Mouse (Mus musculus) cerebellum, postnatal 10 days (tissue): ENCODE results near the gene Mvb12b.

Source experiments
- DNase-seq, 2 experiments: peaks; one replicate each; pipeline ENCODE4 v3.0.0; 2021; ENCODE audit warnings: mixed read lengths in 2 of 2

The Mvb12b gene

GRCm38 (mm10) chr2:33811349-33811890, 76.3 kb downstream of the Mvb12b start:
- no peak for DNase-seq

DNA sequence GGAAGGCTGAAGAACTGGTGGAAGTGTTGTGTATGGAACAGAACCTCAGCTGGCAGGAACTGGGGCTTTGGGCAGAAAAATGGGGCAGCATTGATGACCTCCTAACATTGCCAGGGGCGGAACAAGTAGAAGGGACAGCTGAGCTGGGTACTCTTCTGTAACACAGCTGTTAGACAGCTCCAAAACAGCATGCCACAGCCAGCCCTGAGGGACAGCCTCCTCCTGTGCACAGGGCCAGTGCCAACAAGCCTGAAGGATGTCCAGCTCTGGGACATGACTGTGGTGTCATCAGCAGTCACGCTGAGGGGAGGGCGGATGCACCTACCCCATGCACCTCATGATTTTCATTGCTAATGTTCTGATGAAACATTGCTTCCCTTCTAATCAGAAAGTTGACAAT, 78.7 kb downstream of the Mvb12b start:
- no peak for DNase-seq

DNA sequence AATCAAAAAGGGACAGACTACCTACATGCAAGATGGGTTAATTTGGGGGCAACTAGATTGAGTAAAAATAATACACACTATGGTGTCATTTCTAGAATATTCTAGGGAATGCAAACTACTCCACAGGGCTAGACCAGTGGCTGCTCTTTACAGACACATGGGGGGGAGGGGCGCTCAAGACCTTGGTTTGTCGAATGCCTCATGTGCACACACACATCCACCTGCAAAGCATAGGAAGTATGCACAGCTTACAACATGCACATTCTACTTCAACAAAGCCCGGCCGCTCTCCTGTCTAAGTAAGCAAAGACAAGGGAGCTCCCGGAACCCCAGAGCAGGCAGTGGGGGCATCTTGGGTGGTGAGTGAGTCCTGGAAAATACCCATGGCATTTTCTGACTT, 79.7 kb downstream of the Mvb12b start:
- no peak for DNase-seq

DNA sequence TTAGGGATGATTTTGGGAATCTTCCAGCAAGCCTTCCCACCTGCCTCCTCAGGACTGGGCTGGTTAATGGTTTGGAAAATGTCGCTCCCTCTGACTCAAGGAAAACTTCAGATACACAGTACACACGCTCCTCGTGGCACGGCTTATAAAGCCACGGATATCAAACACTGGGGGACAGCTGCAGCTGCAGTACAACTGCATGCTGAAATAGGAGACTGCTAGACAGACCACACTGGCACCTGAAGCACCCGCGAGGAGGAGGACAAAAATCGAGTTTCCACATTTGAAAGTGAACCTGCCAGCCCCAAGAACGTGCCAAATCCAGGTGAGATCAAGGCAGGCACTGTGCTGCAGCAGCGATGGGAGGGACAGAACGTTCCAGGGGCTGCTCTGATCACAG, 82.1 kb downstream of the Mvb12b start:
- DNase-seq, result no peak

- no peak for DNase-seq
Observed at GRCm38 (mm10) chr2:33803717-33804214, 84.0 kb downstream of the Mvb12b start.

DNA sequence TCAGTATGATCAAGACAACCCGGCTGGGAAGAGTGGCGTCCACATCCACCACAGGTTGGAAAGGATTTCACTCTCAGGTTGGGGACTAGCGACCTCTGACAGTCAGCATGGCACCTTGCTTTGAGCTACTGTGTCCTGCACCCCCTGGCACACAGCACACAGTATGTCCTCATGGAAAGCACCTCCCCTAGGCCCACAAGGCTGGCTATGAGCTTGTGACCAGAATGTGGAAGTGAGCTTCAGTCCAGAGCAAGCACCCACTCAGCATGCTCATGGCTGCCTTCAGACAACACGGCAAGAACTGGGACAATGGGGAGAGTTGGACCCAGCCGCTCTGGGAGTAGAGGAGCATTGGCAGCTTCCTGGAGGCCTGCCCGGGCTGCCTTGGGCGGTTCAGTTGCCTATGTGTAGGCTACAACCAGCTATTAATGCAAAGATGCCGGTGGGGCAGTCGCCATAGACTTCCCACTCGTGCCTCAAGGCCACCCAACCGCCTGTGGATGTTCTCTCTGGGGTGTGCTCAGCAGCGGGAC, 84.6 kb downstream of the Mvb12b start:
- no peak for DNase-seq

DNA sequence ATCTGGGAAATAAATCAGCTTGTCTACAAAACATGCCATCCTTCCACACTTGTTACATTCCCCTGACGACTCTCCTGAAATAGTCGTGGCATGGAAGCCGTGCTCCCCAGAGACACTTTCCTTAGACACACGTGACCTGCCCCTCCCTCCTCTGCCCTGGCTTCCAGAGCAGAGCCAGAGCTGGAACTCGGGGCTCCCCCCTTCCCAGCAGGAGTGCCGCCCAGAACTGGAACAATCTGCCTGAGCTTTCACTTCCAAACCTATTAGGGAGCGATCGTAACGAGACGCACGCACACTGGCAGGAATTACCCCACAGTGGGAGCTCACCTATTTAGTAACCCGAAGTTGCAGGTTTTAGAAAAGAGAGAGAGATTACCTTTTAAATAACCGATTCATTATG, 86.0 kb downstream of the Mvb12b start:
- DNase-seq, result no peak

DNA sequence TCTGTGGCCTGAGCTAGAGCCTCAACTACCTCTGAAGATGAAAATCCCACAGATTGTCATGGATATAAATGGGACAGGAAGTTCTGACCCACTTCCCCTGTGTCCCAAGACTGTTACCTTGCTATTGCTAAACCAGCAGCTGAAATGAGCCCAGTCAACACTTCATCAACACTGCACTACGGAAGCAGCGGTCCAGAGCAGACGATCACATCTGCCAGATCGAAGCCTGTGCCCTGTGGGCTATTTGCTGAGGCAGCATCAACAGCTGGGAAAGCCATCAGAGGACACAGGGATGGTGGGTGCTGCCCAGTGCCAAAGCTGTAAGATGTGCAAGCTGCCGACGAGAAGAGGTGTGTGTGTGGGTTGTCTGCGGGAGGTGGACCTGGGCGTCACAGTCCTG, 86.4 kb downstream of the Mvb12b start:
- DNase-seq, result no peak

GRCm38 (mm10) chr2:33800221-33800620, 87.5 kb downstream of the Mvb12b start:
- DNase-seq, result no peak

GRCm38 (mm10) chr2:33795716-33796472, 91.9 kb downstream of the Mvb12b start:
- no peak for DNase-seq

DNA sequence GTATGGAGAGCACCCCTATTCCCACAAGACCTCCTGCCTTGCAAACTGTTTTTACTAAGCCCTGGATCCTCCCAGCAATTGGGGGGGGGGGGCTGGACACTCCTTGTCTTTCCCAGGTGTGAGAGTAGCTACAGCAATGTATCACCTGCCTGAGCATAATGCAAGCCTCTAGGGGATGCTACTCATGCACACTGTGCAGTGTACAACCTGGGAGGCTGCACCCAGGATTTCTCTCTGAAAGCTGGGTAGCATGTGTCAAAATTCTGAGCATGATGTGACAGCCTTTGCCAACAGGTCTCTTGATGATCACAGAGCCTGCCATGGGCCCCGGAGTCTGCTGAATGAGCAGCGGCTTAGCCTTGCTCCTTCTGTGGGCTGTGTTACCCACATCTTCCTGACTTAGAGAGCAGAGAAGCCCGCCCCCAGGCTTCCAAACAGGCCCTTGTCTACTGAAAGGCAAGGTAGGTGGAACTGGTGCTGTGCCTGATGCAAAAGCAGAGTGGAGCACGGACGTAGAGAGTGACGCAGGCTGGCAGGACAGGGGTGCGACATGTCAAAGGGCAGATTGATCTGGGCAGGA, 92.7 kb downstream of the Mvb12b start:
- DNase-seq, result no peak

DNA sequence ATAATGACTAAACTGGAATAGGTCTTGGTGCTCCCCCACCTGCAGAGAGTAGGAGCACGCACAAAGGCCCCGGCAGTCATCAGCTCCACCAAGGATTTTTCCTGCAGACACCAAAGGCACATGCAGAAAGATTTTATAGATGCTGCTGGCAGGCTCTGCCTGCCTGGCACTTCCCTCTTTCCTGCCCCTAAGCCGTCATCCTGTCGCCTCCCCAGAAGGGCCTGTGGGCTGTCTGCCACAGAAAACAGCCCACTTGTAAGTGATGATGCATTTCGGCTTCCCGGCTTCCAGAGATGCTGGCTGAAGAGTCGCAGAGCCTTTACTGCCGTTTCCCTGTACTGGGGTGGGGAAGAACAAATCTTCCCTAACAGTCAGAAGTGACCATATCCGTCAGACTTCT, 93.3 kb downstream of the Mvb12b start:
- DNase-seq, result peak; percentile 71 to 82

DNA sequence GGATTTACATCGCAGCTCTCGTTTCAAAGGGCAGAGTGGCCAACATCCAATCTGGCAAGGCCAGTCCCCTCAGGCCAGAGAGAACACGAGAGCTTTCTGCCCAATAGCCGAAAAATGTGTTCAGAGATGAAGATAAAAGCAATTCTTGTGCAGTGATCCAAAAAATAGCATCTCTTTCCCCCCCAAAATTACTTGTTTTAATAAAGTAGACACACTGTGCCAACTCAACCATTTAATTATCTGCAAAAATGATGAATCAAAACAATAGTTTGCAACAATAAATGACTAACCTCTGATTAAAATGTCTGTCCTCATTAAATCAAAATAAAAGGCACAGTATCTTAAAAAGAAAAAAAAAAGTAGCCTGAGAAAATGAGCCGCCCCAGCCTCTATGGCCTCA, 97.4 kb downstream of the Mvb12b start:
- no peak for DNase-seq

DNA sequence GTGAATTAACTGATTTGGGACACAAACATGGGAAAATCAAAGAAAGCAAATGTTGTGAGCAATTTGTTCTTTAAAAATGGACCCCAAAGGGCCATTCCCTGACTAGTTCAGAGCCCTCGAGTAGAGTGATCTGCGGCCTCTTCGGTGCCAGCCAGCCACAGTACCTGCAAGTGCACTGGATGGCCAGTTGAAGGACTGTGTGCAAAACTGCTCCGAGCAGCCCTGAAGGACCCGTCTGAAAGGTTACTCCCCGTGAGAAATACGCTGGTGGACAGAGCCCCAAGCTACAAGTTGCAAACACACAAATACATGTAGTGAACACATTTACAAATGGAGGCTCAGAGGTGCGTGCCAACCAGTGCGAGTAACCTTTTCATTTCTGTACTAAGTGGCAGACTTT, 98.0 kb downstream of the Mvb12b start:
- no peak for DNase-seq

DNA sequence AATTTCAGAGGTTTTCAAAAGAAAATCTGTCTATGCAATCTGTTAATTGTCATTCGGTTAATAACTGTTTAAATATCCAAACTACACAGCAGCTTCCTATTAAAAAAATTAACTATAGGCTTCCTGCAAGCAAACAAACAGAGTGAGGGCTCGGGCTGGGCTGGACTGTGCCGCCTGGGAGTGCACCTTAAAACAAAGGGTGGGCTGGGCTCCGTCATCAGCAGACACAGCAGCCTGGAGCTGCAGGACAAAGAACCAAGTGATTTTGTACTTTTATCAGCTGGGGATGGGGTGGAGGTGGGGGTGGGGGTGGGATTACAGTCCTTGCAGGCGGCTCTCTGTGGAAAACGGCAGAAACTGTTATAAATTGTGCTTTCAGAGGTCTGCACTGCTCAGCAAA, 98.5 kb downstream of the Mvb12b start:
- DNase-seq, result no peak

DNA sequence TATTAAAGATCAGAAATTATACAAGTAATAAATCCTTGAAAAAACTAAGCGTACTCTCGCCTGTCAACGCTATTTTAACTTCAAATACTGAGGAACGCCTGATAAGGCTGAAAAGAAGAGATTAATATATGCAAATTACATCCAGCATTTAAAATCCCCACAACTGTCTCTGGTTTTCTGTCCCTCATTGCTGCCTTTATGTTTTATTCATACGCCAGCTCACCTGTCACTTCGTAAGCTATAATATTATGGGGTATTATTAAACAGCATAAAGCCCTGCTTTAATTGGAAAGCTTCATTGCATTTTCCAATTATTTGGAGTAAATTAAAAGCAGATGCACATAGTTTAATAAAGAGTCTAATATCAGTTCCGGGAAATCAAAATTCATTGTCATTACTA, 98.9 kb downstream of the Mvb12b start:
- no peak for DNase-seq

- no peak for DNase-seq
Observed at GRCm38 (mm10) chr2:33788131-33788530, 99.6 kb downstream of the Mvb12b start.

GRCm38 (mm10) chr2:33786064-33786463, 101.7 kb downstream of the Mvb12b start:
- DNase-seq, result no peak

DNA sequence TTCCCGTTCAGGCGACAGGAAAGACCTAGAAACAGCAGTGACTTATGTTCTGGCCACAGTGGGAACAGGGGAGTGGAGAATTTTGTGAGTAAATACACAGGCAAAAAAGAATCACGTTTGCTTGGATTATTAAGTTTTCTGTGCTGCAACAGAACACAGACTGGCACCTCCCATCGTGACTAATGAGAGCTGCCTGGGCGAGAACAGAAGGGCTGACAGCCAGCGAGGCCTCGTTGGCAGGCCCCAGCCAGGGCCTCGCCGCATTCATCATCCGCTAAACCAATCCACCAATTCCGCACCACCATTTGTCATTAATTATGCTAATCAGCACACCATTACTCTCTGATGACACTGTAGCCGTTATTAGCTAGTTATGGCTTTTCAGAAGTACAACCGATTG, 102.2 kb downstream of the Mvb12b start:
- peak; percentile 82 to 87 for DNase-seq

DNA sequence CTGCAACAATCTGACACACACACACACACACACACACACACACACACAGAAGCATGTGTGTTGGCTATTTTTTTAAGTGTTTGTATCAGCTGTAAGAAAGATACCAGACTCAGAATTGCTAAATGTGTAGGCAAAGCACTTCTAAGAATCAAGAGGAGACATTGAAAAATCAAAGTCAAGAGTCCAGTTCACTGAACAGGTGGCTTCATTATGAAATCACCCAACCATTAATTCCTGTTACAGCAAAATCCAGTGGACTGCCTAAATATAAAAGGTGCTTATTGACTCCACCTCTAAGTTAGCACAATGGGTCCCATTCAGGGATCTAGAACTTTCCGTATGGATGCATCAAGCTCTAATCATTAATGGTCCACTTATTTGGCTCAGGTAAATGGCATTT, 103.0 kb downstream of the Mvb12b start:
- DNase-seq, result no peak

GRCm38 (mm10) chr2:33783419-33783818, 104.3 kb downstream of the Mvb12b start:
- DNase-seq, result peak in 1 of 2 experiments; percentile 54

GRCm38 (mm10) chr2:33781655-33782400, 105.9 kb downstream of the Mvb12b start:
- DNase-seq, result no peak

- DNase-seq, result peak; percentile 57 to 59
Observed at GRCm38 (mm10) chr2:33778466-33778865, 109.3 kb downstream of the Mvb12b start.
